Mouse (Mus musculus) layer of hippocampus, adult 8-10 months (tissue): ENCODE measurements around the gene Edar. TPM values are rescaled to one million over a fixed set of nuclear protein-coding genes. Genes with fewer than 3 reads are reported as not detected.
"Not testable (repeated sequence)": the region's sequence is repeated elsewhere in the genome, so short reads cannot be mapped to it uniquely, and the experiment has no call there.

Experiments used
- DNase-seq, 2 experiments: peaks; one replicate each; pipeline ENCODE4 v3.0.0; 2022; ENCODE audit warnings: low spot score in 2 of 2
- total RNA-seq, 4 experiments: library from RNA; stranded (reverse); gene quantifications; 2 replicates each; pipeline ENCODE4 v1.2.4; 2022

Edar gene
- under 1 TPM in 3 of 4 experiments, not detected in 1; 0.12 to 0.35 (median 0.16) TPM for total RNA-seq

DNA sequence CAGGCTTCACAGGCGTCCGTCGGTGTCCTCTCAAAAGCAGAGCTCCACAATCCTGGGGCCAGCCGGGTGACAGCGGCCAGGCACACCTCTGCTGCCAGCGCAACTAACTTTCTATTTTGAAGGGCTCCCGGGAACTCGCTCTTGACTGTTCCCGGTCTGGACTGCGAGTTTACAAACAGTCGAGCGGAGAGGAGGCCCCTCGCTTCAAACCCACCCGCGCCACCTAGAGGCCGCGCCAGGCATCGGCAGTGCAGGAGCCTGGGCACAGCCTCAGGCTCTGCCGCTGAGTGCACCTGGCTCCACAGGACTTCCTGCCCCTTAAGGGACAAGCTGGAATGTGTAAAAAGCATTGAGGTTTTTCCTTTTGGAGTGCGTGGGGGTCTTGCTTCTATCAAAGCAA is at the start of gene Edar:
Gene Edar, minus strand, starts transcription at position 122 of the 400 bp plus-strand sequence.
- DNase-seq, result peak; percentile 17 to 67

DNA sequence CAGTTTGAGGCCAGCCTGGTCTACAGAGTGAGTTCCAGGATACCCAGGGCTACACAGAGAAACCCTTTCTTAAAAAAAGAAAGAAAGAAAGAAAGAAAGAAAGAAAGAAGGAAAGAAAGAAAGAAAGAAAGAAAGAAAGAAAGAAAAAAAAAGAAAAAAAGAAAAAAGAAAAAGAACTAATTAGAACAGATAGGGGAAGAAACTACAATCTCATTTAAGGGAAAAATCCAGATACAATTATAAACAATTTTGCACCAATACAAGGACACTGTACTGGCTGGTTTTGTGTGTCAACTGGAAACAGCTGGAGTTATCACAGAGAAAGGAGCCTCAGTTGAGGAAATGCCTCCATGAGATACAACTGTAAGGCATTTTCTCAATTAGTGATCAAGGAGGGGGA is 42.7 kb upstream of the Edar start, which contains the start of gene Gm17542:
Gene Gm17542, minus strand, starts transcription at position 101 of the 400 bp plus-strand sequence.
- not testable (repeated sequence) for DNase-seq

DNA sequence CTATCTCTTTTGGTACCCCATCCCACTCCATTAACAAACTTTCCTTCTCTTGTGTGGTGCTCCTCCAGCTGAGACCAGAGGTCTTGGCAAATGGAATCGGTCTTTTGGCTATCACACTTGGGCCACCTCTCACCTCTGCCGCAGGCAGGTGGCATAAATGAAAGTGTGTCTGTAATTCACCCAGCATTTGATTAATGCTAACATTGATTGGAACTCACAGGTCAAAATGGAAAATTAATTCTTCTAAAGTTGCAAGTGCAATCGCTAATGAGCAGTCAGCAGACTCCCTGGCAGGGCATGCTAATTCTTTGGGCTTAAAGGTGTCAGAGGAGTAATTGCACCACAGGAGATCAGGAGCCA is 39.3 kb upstream of the Edar start:
- DNase-seq, result no peak

DNA sequence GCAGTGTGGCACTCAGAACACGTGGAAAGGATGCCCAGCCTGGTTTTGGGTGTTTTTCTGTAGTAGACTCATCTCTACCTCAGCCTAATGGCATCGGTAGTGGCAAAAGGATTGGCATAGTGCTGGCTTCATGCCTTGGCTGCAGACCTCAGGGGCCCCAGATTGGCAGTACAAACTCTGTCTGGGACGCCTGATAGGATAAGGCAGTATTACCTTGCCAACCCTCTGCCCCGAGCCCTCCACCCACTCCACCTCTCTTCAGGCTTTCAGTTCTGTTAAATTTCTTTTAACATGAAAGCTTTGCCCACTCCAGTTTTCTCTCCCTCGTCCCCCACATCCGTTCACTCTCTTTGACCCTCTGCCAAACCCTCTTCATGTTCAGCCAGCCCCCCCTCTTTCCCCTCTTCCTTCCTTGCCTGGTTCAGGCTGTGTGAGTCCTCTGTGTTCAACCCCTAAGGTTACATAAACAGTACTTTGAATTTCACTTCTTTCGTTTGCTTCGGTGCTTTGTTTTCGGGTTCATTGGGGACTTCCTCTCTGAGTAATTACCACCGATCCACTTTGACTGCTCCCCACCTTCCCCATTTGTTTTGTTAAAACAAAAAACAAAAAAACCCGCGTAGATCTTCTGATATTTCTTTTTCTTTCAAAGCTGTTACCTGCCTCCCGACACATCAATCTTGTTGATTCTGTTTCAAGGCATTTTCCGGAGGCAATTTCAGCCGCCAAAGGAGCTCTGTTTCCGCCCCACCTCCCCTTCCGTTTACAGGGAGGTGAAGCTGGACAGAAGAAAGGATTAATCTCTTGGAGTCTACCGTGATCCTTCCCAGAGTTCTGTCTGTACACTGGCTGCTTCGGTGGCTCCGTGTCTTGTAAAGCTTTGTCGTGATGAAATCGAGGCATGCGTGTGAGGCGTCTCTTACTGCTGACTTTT is 38.7 kb upstream of the Edar start:
- DNase-seq, result no peak

DNA sequence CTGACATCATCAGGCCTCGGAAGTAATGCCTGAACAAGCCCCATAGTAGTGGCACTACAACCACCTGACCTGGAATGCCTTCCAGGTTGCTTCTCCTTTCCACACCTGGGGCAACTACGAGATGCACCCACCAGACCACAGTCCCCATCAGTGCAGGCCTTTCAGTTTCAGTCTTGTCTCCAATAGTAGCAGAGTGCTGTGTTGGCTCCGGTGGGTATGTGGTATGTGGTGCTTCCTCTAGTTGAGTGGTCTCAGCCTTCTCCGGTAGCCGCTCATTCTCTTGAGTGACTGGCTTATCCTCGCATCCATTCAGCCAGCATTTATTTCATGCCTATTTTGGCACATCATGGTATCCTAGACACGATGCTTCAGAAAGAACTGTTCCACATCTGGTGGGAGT is 37.8 kb upstream of the Edar start:
- no peak for DNase-seq

DNA sequence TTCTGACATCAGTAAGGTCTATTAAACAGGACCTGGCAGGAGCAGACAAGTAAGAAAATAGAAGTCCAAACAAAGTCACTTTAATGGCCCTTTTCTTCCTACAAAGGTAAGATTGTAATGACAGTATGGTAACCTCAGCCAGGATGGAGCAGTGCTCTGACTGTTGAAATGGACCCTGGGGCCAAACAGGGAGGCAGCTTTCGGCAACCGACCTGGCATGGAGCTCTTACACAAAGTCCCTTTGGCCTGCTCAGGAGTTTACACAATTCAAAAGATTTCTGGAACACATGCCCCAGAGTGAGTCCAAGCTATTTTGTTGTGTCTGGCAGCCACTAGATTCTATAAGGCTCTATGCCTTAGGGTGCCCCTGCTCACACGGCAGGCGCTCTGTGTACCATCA is 33.6 kb upstream of the Edar start:
- no peak for DNase-seq

DNA sequence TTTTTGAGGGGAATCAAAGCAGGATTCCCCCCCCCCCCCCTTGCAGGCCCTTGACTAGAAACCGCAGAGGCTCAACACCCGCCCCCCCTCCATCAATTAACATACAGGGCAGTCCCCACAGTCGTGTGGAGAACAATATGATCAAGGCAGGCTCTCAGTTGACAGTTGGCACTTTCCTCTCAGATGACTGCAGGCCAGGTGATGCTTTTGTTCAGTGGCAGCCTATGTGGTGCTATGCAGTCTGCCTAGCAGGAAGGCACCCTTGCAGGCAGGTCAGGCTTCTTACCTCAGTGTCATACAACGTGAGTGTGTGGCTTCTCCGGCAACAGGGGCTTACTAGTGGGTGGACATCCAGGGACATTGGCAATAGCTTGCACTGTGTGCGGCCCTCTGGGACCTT is 25.1 kb upstream of the Edar start:
- DNase-seq, result no peak

DNA sequence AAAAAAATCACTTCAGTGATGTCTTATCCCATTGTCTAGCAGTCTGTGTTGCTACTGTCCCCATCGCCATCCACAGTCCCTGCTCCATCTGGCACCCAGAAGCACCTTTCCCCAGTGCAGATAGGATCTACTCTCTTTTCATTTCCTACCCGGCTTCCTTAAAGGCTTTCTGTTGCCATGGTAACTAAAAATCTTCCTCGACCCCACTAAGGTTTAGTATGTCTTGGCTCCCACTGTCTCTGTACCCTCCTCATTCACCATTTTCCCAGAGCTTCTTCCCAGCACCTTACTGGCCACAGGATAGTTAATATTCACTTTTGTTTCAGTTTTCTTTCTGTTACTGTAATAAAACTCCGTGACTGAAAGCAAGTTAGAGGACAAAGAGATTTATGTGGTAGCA is 24.7 kb upstream of the Edar start:
- no peak for DNase-seq

DNA sequence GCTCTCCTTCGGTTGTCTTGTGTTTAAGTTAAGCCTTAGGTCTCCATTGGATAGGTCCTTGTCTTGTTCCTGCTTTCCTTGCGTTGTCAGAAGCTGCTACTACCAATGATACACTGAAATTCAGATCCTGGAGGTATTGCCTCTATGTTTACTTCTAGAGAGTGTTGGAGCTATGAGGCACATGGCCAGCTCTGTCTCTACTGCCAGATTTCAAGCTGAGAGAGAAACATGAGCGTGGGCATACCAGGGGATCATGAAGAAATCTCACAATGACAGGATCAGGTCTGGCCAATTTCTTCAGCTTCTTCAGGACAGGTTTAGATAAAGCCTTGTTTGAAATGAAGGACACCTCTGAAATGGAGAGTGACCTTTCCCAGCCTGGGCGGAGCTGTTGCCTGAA is 23.5 kb upstream of the Edar start:
- DNase-seq, result no peak

DNA sequence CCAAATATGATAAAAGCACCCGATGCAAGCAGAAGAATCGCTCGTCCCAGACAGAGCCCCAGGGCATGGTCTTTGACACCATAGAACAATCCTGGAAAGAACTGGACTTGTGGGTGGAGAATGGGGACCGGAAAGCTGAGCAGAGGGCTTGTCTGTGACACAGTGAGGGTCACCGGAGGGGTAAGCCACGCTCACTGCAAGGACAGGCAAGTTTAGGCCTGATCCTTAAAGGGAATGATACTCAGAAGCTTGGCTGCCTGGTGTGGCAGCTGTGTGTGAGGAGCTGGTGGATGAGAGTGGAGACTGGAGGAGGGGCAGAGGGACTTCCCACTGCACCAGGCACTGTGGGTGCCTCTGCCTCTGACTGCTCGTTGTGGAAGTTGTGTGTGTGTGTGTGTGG is 15.6 kb upstream of the Edar start:
- DNase-seq, result no peak

DNA sequence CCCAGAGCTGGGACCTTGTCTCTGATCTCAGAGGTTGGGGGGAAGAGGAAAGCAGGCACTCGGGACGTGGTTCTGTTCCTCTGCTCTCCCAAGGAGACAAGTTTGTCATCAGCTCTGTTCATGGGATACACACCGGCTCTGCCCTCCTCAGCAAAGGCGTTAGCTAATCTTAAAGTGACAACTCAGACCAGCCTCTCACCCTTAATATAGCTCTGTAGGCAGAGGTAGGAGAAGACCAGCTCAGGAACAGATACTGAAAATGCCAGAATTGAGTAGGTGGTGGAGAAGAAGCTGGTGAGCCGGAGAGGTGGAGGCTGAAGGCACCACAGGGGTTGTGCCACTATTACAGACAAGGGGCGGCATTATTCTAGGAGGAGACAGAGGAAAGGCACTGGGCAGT is 3.8 kb upstream of the Edar start:
- DNase-seq, result no peak

DNA sequence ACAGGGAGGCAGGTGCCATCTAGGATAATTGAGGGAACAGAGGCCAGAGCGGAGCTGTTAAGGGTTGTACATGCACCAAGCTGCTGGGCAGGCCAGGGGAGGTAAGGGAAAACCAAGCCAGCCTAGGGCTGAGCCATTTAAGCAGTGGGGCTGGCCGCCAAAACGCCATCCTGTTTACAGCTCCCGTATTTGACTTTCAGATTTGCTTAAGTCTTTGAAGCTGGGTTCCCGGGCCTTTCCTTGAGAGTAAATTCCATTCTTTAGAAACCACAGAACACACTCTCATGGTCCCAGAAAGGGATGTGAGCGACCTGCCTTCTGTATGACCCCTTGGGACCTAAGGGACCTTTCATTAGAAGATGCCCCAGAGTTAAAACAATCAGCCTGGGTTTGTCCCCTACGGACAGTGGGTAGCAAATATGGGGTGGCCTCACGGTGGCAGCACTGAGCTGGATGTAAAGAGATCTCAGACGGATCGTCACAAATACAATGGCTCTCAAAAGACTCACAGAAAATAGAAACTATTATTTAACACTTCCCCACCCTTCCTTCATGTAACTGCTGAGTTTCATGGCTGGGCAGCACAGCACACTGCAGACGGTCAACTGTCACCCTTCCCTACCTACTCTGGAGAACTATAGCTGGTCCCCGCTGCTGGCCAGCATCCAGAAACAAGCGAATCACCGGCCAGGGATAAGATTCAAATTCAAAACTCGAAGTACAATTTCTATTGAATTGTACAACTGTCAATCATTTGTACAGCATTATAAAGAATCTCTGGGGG is 2.0 kb downstream of the Edar start:
- DNase-seq, result peak; percentile 22 to 78

DNA sequence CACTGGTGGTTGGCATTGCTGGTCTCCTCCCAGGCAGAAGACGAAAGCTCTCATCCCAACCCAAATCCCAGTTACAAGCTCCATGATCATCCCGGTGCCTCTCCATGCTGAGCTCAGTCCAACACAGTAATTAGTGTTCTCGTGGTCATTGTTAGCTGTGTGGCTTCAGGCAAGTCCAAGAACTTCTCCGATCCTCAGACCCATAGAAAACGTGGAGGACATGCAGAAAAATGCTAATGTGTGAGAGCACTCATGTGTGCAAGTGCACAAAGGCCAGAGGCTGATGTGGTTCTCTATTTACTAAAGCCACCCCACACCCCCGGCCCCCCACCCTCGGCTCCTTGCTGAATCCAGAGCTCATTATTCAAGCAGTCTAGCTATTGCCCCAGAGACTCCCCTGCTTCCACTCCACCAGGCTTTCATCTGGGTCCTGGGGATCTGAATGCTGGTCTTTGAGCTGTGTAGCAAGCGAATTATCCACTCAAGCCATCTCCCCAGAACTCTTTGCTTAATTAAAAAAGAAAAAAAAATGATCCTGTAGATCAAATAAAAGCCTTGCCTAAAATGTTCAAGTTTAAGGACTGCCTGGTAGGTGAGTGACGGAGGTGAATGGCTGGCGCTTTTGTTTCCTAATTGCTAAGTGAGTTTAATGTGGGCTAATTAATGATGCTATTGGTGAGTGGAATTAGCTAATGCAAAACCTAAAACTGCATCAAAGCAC is 2.7 kb downstream of the Edar start:
- DNase-seq, result no peak

DNA sequence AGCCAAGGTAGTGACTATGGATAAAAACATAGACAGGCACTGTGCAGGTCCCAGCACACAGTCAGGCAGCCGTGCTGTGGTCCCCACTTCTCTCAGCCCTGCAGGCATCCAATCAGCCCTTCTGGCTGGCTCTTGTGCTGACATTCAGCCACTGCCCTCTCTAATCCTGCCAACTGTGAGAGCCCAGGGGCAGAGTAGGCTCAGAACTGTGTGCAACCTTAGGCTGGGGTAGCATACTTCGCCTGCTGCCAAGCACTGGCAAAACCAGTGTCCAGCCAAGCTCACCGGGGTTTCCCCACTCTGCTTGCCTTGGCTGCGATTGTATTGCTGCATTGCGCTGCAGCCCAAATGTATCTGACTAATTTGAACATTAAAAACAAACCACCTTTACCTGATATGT is 11.6 kb downstream of the Edar start:
- DNase-seq, result peak; percentile 15 to 20

DNA sequence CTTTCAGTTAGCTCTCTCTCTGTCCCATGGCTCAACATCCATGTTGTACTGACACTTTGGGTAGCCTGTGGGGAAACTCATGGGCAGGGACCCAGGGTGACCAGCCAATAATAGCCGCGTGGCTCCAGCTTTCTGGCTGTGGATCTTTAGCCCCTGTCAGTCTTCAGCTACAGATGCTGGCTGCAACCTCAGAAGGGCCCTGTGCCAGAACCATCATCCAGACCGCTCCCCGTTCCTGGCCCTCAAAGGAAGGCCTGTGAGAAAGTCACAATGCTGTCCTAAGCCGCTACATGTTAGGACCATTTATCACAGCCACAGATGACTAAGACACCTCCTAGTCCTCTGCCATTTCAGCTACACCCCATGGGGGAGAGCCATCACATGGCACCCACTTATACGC is 12.0 kb downstream of the Edar start:
- no peak for DNase-seq

DNA sequence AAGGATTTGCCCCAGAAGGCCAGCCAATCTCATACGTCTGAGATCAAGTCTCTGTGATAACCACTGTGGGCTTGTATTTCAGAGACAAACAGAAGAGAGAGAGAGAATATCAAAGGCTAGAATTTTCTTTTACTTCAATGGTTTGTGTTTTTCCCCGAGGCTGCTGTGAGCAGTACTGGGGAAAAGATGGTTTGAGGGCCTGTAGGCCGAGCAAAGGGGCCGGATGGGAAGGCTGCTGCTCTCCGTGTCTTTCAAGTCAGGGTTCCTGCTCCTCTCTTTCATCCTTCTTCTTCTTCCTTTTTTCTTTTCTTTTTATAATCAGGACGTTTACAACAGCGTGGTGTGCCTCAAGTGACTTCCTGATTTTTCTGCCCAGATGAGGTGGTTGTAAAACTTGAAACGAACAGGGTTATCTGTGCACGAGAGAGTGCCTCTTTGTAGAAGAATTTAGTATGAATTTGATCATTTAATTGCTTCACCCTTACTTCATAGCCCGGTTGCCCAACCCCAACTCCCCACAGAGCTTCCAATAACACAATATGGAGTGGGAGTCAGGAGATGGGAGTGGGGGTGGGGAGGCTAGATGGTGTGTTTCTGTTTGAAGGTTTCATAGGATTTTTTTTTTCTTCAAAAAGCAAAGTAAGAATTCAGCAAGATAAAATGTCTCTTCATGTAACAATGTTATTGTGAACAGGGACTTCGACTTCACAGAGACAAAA is 16.0 kb downstream of the Edar start:
- DNase-seq, result no peak

DNA sequence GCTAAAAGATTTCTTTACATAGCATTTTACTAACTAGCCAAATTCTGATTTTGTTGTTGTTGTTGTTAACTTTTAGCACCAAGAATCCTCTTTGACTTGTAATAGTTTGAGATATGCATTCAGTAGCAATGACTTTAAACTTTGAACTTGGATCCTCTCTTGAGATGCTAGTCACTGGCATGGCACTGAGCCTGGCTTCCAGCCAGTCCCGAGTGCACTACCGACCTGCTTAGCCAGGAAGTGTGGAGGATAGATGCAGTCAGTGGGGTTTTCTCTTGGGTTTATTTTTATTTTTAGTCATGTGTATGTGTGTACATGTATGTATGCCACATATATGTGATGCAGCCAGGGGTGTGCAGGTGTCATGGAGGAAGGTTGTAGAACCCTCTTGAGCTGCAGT is 17.7 kb downstream of the Edar start:
- DNase-seq, result no peak

DNA sequence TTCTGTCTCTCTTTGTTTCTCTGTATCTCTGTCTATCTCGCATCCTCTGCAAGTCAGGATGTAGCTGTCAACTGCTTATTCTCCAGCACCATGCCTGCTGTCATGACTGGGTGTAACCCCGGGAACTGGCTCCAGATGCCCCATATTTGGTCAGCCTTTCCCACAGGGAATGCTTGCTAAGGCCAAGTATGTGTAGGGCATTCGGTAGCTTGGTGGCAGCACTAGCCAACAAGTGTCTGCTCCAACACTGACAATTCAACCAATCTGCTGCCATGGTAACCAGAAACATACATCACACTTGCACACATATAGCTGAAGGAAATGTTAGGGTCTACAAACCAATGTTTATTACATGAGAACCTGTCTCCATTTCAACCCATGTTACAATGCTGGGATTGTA is 21.8 kb downstream of the Edar start:
- no peak for DNase-seq

DNA sequence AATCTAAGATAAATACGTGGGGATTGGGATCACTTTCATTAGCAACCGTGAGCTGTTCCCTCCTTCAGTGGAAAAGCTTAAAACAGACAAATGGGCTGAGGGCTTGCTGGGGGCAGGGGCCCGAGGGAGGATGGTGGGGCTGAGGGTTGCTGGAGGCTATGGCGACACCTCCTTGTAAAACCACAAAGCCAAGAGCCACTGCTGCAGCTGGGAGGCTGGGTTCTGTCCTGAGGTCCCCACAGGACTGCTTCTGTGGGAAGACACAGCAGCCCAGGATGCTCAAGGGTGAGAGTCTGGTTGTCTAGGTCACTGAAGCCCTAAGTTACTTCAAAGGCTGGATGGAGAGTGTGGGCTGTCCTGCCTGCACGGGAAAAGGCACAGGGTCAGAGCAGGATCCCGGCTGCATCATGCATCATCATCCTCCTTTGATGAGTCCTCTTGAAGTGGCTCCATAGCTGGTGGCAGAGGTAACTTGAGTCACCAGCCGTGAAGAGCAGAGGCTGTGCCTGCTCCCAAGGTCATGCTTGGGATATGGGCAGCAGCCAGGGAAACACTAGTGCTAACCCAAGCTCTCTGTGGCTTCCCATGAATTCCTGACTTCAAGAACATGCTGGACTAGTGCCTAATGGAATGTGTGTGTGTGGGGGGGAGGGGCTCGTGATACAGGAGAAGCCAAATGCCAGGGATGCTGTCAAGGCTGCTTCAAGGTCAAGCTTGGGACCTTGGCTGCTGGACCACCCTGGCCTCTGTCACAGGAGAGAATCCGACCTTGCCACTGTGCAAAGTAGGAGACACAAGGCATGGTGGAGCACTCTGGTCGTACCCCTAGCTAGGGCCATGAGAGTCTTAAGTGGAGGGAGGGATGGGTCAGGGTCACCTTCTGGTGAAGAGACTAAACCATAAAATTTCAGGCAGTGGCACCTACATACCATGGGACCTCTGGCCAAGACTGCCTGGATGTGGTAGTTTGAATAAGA is 22.7 kb downstream of the Edar start:
- no peak for DNase-seq

DNA sequence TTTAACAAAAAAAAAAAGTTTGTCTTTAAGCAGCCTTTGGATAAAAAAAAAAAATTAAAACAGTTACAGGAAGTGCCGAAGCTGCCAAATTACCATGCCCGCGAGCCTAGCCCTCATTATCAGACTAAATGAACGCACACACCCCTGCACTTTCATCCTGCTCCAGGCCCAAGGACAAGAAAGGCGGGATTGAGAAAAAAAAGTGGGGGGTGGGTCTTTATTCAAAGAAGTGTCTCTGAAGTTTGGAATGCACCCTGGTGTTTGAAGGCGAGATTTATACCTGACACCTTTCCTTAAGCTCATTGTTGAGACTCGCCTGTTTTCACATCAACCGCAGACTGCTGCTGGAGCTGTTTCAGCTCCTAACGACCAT is 23.4 kb downstream of the Edar start:
- DNase-seq, result no peak
